Mouse (Mus musculus): ENCODE results near the gene Reg3g.
"Not testable (repeated sequence)": the region's sequence is repeated elsewhere in the genome, so short reads cannot be mapped to it uniquely, and the experiment has no call there.

The Reg3g gene

GRCm38 (mm10) chr6:78468772-78469171, at the start of gene Reg3g:
Gene Reg3g, minus strand, starts transcription at chr6:78468872.
- no peak for DNase-seq

- DNase-seq = no peak
Measured at GRCm38 (mm10) chr6:78515777-78516446, 47.2 kb upstream of the Reg3g start.

- DNase-seq = no peak
Measured at GRCm38 (mm10) chr6:78512833-78513232, 44.2 kb upstream of the Reg3g start.

- no peak for DNase-seq
Measured at GRCm38 (mm10) chr6:78510173-78510900, 41.7 kb upstream of the Reg3g start.

- no peak for DNase-seq
Measured at GRCm38 (mm10) chr6:78505745-78506144, 37.1 kb upstream of the Reg3g start.

- DNase-seq = no peak
Measured at GRCm38 (mm10) chr6:78494633-78495032, 26.0 kb upstream of the Reg3g start.

GRCm38 (mm10) chr6:78469287-78469686, 615 bp upstream of the Reg3g start:
- no peak for DNase-seq

GRCm38 (mm10) chr6:78463266-78463665, 5.4 kb downstream of the Reg3g start:
- no peak for DNase-seq

- DNase-seq = no peak
Measured at GRCm38 (mm10) chr6:78462360-78462759, 6.3 kb downstream of the Reg3g start.

GRCm38 (mm10) chr6:78460191-78460825, 8.4 kb downstream of the Reg3g start:
- DNase-seq = no peak

GRCm38 (mm10) chr6:78452804-78453203, 15.9 kb downstream of the Reg3g start:
- no peak for DNase-seq

GRCm38 (mm10) chr6:78448409-78448808, 20.3 kb downstream of the Reg3g start:
- DNase-seq = no peak

GRCm38 (mm10) chr6:78447202-78447601, 21.5 kb downstream of the Reg3g start:
- no peak for DNase-seq

- DNase-seq = no peak
Measured at GRCm38 (mm10) chr6:78425497-78425896, 43.2 kb downstream of the Reg3g start.

- DNase-seq = not testable (repeated sequence)
Measured at GRCm38 (mm10) chr6:78422411-78422810, 46.3 kb downstream of the Reg3g start, which contains the start of gene Reg1. Gene Reg1, plus strand, starts transcription at chr6:78422711.

All from kidney, adult 11 months (tissue).